Mouse (Mus musculus) macrophage (primary cell): ENCODE measurements around the gene Helz. TPM values are rescaled to one million over a fixed set of nuclear protein-coding genes. Genes with fewer than 3 reads are reported as not detected.

Experiments used
- H3K27ac ChIP-seq: fragments of 350-480 bp; formaldehyde crosslinking; 2 replicates; pipeline ENCODE4 v1.9.0; 2021
- H3K36me3 ChIP-seq: fragments of 350-480 bp; formaldehyde crosslinking; 2 replicates; pipeline ENCODE4 v1.9.0; 2021; ENCODE audit errors: inconsistent target
- H3K4me3 ChIP-seq: fragments of 350-480 bp; formaldehyde crosslinking; 2 replicates; pipeline ENCODE4 v1.9.0; 2021; ENCODE audit errors: inconsistent target
- H3K79me2 ChIP-seq: fragments of 350-480 bp; formaldehyde crosslinking; 2 replicates; pipeline ENCODE4 v1.9.0; 2021; ENCODE audit errors: inconsistent target
- WGBS: methylation state at CpG from one replicate; pipeline ENCODE4 v1.1.7; 2026; ENCODE audit warnings: inconsistent platforms; ENCODE audit not compliant: missing documents; 5-methylcytosine and 5-hydroxymethylcytosine counted together
- polyA plus RNA-seq: library from polyadenylated mRNA; stranded (reverse); fragments of 250-400 nt; gene quantifications from 3 replicates; pipeline ENCODE4 v1.2.4, GENCODE M21; 2018; ENCODE audit warnings: inconsistent platforms

Gene Helz
- polyA plus RNA-seq, 1 experiment from 2014 or later, result 26.0 TPM

DNA sequence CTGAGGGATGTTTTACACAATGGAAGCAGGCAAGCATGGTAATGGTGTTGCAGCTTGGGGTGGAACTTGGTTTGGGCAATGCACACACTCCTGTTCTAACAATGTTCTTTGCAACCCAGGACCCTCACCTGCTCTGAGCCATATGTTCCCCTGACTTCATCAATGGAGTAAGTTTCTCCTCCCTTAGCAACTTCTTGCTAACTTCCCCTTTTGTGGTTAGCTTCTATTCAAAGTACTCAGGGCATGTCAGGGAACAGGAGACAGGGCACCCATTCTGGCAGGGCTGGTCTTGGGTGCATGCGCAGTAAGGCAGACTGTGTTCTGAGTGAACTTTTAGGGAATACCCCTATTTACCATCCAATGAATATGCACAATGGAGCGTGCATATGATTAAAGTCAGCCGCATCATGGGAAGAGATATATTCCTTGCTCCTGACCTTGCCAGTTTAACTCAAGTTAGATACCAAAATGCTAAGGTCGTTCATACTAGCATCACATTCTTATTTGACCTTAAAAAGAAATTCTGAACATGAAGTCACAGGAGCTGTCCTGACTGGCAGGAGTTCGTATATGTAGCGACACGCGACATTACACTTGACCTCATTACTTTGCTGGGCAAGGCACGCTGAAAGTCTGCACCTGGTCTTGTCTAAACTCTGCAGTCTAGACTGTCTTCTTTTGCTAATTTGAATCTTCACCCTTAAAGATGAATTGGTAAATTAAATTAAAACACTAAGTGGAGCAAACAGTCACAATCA, 172.7 kb downstream of the Helz start:
- Histone ChIP-seq H3K79me2 (no peaks in the 10 kb centered on the region), H3K4me3 (no peak overlapping the region)

DNA sequence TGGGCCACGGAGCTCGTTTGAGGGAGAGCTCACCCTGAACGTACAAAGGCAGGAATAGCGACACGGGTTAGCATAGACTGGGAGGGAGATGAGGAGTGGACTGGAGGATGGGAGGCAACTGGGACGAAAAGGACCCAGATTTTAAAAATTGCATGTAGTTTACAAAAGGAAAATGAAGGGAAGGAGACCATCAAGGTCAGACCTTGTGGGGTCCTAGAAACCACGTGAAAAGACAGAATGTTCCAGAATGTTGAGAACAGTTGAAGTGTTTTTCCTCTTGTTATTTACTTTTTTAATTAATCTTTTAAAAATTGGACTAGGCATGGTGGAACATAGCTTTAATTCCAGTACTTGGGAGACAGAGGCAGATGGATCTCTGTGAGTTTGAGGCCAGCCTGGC, 173.3 kb downstream of the Helz start:
- 88% methylated on average over 7 of the region's 7 CpGs for WGBS
- H3K79me2 ChIP-seq, result no peaks in the 10 kb centered on the region
- no peak overlapping the region for H3K27ac ChIP-seq
- H3K36me3 ChIP-seq, result no peaks in the 10 kb centered on the region
- no peak overlapping the region for H3K4me3 ChIP-seq

More for the DNA sequence above, 172.7 kb downstream of the Helz start:
- H3K27ac ChIP-seq, result no peak overlapping the region
- no peaks in the 10 kb centered on the region for H3K36me3 ChIP-seq
- 67% methylated on average over 9 of the region's 9 CpGs for WGBS

DNA sequence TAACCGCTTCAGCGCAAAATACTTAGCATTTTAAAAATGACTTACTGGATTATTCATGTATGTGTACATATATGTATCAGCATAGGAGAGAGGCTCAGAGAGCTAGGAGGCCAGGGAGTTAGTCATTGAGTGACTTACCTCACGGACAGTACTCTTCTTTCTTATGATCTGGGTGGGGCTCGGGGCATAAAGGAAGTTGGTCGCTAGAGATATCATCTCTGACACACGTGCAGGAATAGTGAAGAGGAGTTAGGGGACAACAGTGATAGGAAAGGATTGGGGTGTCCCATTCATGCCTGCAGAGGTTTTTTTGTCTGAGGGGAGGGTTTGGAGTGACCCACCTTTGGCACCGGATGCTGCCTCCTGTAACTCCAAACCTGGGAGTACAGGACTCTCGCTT, 176.9 kb downstream of the Helz start:
- H3K4me3 ChIP-seq, result no peak overlapping the region
- no peak overlapping the region for H3K27ac ChIP-seq
- no peaks in the 10 kb centered on the region for H3K36me3 ChIP-seq
- 66% methylated on average over 8 of the region's 8 CpGs for WGBS
- no peaks in the 10 kb centered on the region for H3K79me2 ChIP-seq

DNA sequence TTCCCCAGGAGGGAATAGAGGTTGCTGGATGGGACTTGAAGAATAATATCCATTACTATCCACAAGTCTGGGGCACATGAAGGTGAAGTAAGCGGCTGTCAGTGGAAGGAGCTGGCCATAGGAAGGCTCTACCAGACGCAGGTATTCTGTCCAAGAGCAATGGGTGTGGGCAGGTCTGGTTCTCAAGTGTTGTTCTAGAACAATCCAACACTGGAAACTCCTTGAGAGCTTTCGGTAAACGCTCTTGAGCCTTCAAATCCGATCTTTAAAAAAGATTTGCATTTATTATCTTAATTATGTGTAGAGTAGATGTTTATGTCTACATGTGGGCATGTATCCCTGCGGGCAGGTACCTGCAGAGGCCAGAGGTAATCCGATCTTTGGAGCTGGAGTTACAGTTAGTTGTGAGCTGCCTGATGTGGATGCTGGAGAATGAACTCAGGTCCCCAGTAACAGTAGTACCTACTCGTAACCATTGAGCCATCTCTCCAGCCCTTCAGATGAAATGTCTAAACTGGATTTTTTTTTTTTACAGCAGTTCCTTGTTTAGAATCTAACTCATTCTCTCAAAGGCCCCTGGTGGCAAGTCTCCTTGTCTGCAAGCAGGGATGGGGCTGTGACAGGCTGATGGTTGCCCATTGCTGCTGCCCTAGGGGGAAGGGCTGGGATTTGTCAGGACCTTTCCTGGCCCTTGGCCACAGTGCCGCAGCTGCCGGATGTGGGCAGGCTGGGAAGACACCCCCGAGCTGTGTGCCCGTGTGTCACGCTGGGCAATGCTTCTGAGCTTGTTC, 180.5 kb downstream of the Helz start:
- 87% methylated on average over 13 of the region's 13 CpGs for WGBS
- no peaks in the 10 kb centered on the region for H3K79me2 ChIP-seq
- no peak overlapping the region for H3K4me3 ChIP-seq
- no peak overlapping the region for H3K27ac ChIP-seq
- no peaks in the 10 kb centered on the region for H3K36me3 ChIP-seq

DNA sequence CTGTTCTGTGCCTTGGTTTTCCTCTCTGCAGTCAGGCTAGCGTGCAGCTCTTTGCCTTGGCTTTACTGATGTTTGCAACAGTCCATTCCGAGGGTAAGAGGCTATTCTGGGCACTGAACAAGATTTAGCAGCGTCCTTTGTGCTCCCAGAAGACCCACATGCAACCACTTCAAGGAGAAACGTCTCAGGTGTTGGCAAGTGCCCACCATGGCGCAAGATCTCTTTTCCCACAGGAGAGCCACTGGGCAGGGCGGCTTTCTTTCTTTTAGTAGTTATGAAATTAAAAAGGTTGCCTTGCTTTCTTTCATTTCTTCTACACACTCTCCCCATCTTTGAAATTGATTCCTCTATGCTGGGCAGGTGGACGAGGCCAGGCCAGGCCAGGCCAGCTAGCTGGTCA, 181.4 kb downstream of the Helz start:
- no peak overlapping the region for H3K4me3 ChIP-seq
- H3K27ac ChIP-seq, result no peak overlapping the region
- no peaks in the 10 kb centered on the region for H3K79me2 ChIP-seq
- 74% methylated on average over 7 of the region's 7 CpGs for WGBS
- H3K36me3 ChIP-seq, result no peaks in the 10 kb centered on the region

DNA sequence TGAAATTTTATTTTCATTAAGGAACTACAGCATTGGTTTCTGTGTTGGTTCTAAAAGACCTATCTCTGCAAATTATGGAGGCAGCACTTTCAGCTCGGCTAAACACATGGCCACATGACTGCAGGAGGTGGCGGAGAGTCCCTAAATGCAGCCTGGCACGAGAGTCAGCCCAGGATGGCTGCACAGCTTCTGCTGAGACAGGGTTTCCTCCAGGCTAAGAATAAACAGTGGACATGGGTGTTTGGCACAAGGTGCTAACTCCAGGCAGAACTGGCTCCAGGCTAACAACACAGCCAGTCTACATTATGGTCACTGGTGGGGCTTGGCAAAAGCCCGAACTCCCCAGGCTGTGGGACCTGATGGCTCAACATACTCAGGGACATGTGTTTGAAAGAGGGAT, 183.2 kb downstream of the Helz start:
- no peak overlapping the region for H3K4me3 ChIP-seq
- WGBS, result 84% methylated on average over 4 of the region's 4 CpGs
- no peaks in the 10 kb centered on the region for H3K36me3 ChIP-seq

DNA sequence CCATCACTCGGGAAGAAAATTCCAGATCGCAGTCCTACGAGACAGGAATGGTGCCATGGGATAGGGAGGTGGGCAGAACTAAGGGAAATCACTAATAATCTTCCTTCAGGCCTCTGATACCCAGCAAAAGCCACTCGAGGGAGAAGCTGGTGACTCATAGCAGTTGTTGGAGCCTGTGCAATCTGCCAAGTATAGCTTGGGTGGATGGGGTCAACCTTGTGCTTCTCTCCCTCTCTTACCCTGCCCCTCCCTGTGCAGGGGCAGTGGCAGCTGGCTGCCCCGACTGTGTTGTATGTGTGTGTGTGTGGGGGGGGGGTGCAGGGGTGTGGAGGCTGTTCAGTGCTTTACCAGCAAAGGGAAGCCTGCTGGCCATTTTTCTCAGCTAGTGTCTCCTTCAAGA, 183.8 kb downstream of the Helz start:
- Histone ChIP-seq H3K4me3 (no peak overlapping the region), H3K36me3 (no peaks in the 10 kb centered on the region), H3K27ac (no peak overlapping the region), H3K79me2 (no peaks in the 10 kb centered on the region)
- WGBS, result 79% methylated on average over 5 of the region's 5 CpGs

More for the DNA sequence above, 183.2 kb downstream of the Helz start:
- no peak overlapping the region for H3K27ac ChIP-seq
- H3K79me2 ChIP-seq, result no peaks in the 10 kb centered on the region

DNA sequence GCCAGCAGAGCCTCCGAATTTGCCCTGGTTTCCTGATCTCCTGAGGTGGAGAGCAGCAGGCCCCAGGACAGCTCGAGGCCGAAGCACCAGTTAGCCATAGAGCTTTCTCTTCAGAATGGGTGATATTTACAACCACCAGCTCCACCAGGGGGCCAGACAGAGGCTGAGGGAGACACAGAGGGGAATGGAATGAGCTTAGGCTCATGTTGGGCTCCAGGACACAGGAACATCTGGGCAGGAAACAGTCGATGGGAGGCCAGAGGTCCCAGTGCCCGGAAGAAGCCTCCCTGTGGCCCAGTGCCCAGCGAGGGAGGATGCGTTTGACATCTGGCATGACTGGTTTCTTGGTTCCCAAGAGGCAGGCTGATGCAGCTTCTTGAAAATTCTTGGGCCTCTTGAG, 186.4 kb downstream of the Helz start:
- Histone ChIP-seq H3K4me3 (no peak overlapping the region), H3K79me2 (no peaks in the 10 kb centered on the region), H3K27ac (no peak overlapping the region), H3K36me3 (no peaks in the 10 kb centered on the region)
- 51% methylated on average over 7 of the region's 7 CpGs for WGBS

DNA sequence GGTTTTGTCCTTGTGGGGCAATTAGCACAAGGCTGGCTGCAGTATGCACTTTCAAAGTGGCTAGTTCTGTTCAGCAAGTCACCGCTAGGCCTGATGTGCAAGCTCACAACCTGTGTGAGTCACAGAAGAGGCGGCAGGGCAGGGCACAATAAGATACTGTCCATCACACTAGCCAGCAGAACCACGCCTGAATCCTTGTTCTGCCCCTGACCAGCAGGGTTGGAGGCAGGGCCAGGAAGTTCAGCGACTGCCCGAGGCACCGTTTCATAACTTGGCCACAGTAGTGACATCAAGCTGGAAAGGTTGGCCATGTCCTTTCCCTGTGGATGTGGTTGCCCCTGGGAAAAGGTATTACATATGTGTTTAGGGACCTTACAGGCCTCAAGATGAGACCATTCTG, 190.2 kb downstream of the Helz start:
- H3K4me3 ChIP-seq, result no peak overlapping the region
- H3K36me3 ChIP-seq, result no peaks in the 10 kb centered on the region
- WGBS, result 87% methylated on average over 6 of the region's 6 CpGs
- no peak overlapping the region for H3K27ac ChIP-seq
- H3K79me2 ChIP-seq, result no peaks in the 10 kb centered on the region

DNA sequence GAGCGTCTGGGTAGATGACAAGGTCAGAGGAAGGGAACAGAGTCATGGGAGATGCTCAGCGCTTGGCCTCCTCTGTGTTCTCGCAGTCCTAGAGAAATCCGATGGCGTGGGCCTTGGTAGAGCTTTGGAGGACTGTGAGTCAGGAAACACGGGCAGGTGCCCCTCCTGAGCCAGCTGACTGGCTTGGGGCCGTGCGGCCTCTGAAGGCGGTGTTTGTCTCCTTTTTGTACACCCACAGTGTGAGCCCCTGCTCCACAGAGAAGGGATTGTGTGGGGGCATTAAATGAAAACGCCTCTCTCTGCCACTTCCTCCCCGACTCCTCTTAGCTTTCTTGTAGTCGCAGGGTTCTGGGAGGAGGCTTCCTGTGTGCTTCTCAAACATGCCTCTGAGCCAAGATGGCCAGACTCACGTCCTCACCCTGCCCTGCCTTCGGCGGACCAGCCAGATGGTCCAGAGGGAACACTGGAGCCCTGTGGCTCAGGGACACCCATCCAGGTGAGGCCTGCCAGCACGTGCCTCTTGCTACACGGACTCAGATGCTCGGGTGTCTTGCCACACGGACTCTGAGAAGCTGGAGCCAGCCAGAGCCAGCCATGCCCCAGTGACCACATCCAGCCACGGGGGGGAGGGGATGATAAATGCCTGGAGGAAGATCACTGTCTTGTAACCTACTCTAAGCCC, 190.8 kb downstream of the Helz start:
- 77% methylated on average over 20 of the region's 20 CpGs for WGBS
- no peaks in the 10 kb centered on the region for H3K79me2 ChIP-seq
- H3K36me3 ChIP-seq, result no peaks in the 10 kb centered on the region
- H3K27ac ChIP-seq, result no peak overlapping the region
- H3K4me3 ChIP-seq, result no peak overlapping the region

DNA sequence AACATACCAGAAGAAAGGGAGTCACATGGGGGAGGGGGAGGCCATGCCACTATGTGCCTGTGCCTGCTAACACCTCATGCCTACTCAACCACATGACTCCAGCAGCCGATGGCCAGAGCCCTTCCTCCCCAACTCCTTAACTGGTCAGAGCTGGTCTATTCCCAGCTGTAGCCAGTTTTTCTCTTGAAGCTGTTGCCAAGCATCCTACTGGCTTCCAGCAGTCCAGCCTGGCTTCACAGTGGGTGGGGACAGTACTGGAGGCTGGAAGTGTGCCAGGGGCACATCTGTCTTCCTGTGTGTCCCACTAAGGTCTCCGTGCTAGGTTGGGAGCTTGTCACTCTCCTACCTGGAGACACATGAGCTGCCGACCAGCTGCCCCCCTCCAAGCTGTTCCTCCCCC, 195.4 kb downstream of the Helz start:
- H3K27ac ChIP-seq, result no peak overlapping the region
- no peaks in the 10 kb centered on the region for H3K36me3 ChIP-seq
- no peak overlapping the region for H3K4me3 ChIP-seq
- no peaks in the 10 kb centered on the region for H3K79me2 ChIP-seq
- 90% methylated on average over 3 of the region's 3 CpGs for WGBS

Other genes with a start within 250 kb of the Helz start
- 21.3 to 50.1 TPM (median 30.5 TPM) in 3 replicates for gene Pitpnc1, start 77.2 kb upstream of the Helz start, polyA plus RNA-seq
- gene Psmd12, start 68.4 kb upstream of the Helz start, polyA plus RNA-seq, result 51.5 to 101 TPM (median 97.5 TPM) in 3 replicates
- not detected in 3 replicates for gene Cacng1, start 168.6 kb downstream of the Helz start, polyA plus RNA-seq
- not detected in 3 replicates for gene Cacng4, start 246.6 kb downstream of the Helz start, polyA plus RNA-seq